Mouse (Mus musculus): ENCODE results near the gene Trim68. TPM values are rescaled to one million over a fixed set of nuclear protein-coding genes. Genes with fewer than 3 reads are reported as not detected.

Gene Trim68
- 4.2 and 6.8 TPM in 2 replicates for total RNA-seq (2014; rRNA removed)
- polyA plus RNA-seq (2015; fragmentation: Nextera tagmentation; extraction: Ambion mirVana): 2.2 and 4.0 TPM in 2 replicates

- H3K27ac ChIP-seq (ENCODE audit: low read depth, low read length): 0 out of 2 replicates have a peak within 1 kb of the TSS, but pooled peaks have one; percentile 50
- WGBS: 1% methylated on average over 40 of the region's 40 CpGs
- peak within 1 kb of the TSS; percentile 56 for H3K9ac ChIP-seq
- DNase-seq: peak; percentile 90
- TF ChIP-seq CTCF (IDR thresholded peaks at IDR 0.05; ENCODE audit: low read depth): no peak
- no peaks in the 10 kb centered on the region for H3K36me3 ChIP-seq (ENCODE audit: insufficient read depth)
- peak within 1 kb of the TSS; percentile 79 for H3K4me2 ChIP-seq (ENCODE audit: low read depth)
- ATAC-seq: peak; percentile 100
- H3K4me3 ChIP-seq (ENCODE audit: low read depth, low read length): peak within 1 kb of the TSS; percentile 60
- no peaks in the 10 kb centered on the region for H3K9me3 ChIP-seq (ENCODE audit: low read length)
- H3K27me3 ChIP-seq (ENCODE audit: insufficient read depth, low read length): no peaks in the 10 kb centered on the region
- no peaks in the 10 kb centered on the region; the same call in 1 of the 2 replicates for H3K4me1 ChIP-seq (ENCODE audit: insufficient read depth)
Measured at GRCm38 (mm10) chr7:102686944-102687501, at the start of gene Trim68. TSS of gene Trim68 (minus strand) at chr7:102687327.

- no peaks in the 10 kb centered on the region for H3K27me3 ChIP-seq (ENCODE audit: insufficient read depth, low read length)
- DNase-seq (no peak), ATAC-seq (no peak)
- no peak overlapping the region for H3K4me2 ChIP-seq (ENCODE audit: low read depth)
- no peaks in the 10 kb centered on the region for H3K4me1 ChIP-seq (ENCODE audit: insufficient read depth)
- no peak overlapping the region for H3K9ac ChIP-seq
- no peak overlapping the region for H3K4me3 ChIP-seq (ENCODE audit: low read depth, low read length)
- WGBS: 75% methylated on average over 1 of the region's 1 CpGs
- H3K36me3 ChIP-seq (ENCODE audit: insufficient read depth): no peaks in the 10 kb centered on the region
- no peak overlapping the region for H3K27ac ChIP-seq (ENCODE audit: low read depth, low read length)
- no peaks in the 10 kb centered on the region for H3K9me3 ChIP-seq (ENCODE audit: low read length)
- TF ChIP-seq CTCF (IDR thresholded peaks at IDR 0.05; ENCODE audit: low read depth): no peak
Measured at GRCm38 (mm10) chr7:102733793-102734192, 46.7 kb upstream of the Trim68 start.

DNA sequence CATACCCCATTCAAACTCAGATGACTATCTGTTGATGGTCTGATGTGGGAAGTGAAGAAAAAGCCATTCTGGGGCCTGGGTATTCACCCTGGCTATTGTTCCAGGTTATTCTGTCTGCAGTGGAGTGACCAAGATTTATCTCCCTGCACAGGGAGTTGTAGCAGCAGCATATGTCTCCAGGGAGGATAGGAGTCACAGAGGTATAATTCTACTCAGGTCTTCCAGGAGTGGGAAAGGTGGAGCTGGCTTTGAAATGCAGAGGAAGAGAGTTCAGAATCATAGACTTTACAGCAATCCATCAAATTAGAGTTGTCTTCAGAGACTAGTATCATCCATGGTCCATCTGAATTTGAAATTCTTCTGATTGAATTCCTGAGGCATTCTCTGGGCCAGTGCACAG is 40.3 kb upstream of the Trim68 start, which contains the start of gene Olfr559:
TSS of gene Olfr559 (minus strand) at position 101 of the 400 bp plus-strand sequence.
- DNase-seq (no peak), ATAC-seq (no peak)
- Histone ChIP-seq H3K27me3 (ENCODE audit: insufficient read depth, low read length) (no peaks in the 10 kb centered on the region), H3K4me3 (ENCODE audit: low read depth, low read length) (no peak within 1 kb of the TSS), H3K9me3 (ENCODE audit: low read length) (no peaks in the 10 kb centered on the region), H3K4me1 (ENCODE audit: insufficient read depth) (no peaks in the 10 kb centered on the region), H3K9ac (no peak within 1 kb of the TSS), H3K4me2 (ENCODE audit: low read depth) (no peak within 1 kb of the TSS), H3K27ac (ENCODE audit: low read depth, low read length) (no peak within 1 kb of the TSS), H3K36me3 (ENCODE audit: insufficient read depth) (no peaks in the 10 kb centered on the region)
- TF ChIP-seq CTCF (IDR thresholded peaks at IDR 0.05; ENCODE audit: low read depth): no peak

DNA sequence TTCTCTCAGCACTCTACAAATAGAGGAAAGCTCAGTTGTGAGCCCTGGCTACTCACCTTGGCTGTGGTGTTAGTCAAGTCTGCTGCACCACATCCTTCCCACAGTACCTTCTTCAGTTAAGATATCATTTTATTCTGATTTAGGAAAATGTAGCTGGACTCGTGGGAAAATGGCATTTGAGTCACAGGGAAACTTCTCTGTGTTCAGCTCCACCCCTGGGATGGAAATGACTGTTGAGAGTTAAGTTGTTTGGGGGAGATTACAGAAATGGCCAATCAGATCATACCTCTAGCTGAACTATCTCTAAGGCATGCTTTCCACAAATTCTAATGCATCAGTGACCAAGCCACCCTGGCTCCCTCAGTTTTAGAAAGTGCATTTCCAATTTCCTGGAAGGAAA is 31.8 kb upstream of the Trim68 start, which contains the start of gene Olfr33:
TSS of gene Olfr33 (minus strand) at position 101 of the 400 bp plus-strand sequence.
- no peak within 1 kb of the TSS for H3K4me3 ChIP-seq (ENCODE audit: low read depth, low read length)
- no peak within 1 kb of the TSS for H3K27ac ChIP-seq (ENCODE audit: low read depth, low read length)
- no peak within 1 kb of the TSS for H3K4me2 ChIP-seq (ENCODE audit: low read depth)
- no peak for TF ChIP-seq CTCF (IDR thresholded peaks at IDR 0.05; ENCODE audit: low read depth)
- 28% methylated on average over 1 of the region's 1 CpGs for WGBS
- H3K36me3 ChIP-seq (ENCODE audit: insufficient read depth): no peaks in the 10 kb centered on the region
- no peak within 1 kb of the TSS for H3K9ac ChIP-seq
- H3K27me3 ChIP-seq (ENCODE audit: insufficient read depth, low read length): no peaks in the 10 kb centered on the region
- no peak for ATAC-seq
- H3K9me3 ChIP-seq (ENCODE audit: low read length): no peaks in the 10 kb centered on the region
- no peaks in the 10 kb centered on the region for H3K4me1 ChIP-seq (ENCODE audit: insufficient read depth)
- no peak for DNase-seq

- Histone ChIP-seq H3K36me3 (ENCODE audit: insufficient read depth) (no peaks in the 10 kb centered on the region), H3K4me3 (ENCODE audit: low read depth, low read length) (no peak within 1 kb of the TSS), H3K9ac (no peak within 1 kb of the TSS), H3K4me1 (ENCODE audit: insufficient read depth) (no peaks in the 10 kb centered on the region), H3K27ac (ENCODE audit: low read depth, low read length) (no peak within 1 kb of the TSS), H3K27me3 (ENCODE audit: insufficient read depth, low read length) (no peaks in the 10 kb centered on the region), H3K4me2 (ENCODE audit: low read depth) (no peak within 1 kb of the TSS), H3K9me3 (ENCODE audit: low read length) (no peaks in the 10 kb centered on the region)
- no peak for ATAC-seq
- DNase-seq: no peak
- TF ChIP-seq CTCF (IDR thresholded peaks at IDR 0.05; ENCODE audit: low read depth): no peak
Measured at GRCm38 (mm10) chr7:102701915-102702314, 14.8 kb upstream of the Trim68 start, which contains the start of gene Olfr558. TSS of gene Olfr558 (plus strand) at chr7:102702215.

GRCm38 (mm10) chr7:102698461-102698860 is 11.3 kb upstream of the Trim68 start:
- DNase-seq (no peak), ATAC-seq (no peak)
- WGBS: 90% methylated on average over 7 of the region's 7 CpGs
- H3K27me3 ChIP-seq (ENCODE audit: insufficient read depth, low read length): no peaks in the 10 kb centered on the region
- H3K9me3 ChIP-seq (ENCODE audit: low read length): no peaks in the 10 kb centered on the region
- TF ChIP-seq CTCF (IDR thresholded peaks at IDR 0.05; ENCODE audit: low read depth): no peak
- no peaks in the 10 kb centered on the region for H3K4me1 ChIP-seq (ENCODE audit: insufficient read depth)
- H3K4me3 ChIP-seq (ENCODE audit: low read depth, low read length): no peak overlapping the region
- H3K4me2 ChIP-seq (ENCODE audit: low read depth): no peak overlapping the region
- no peak overlapping the region for H3K9ac ChIP-seq
- H3K27ac ChIP-seq (ENCODE audit: low read depth, low read length): no peak overlapping the region
- no peaks in the 10 kb centered on the region for H3K36me3 ChIP-seq (ENCODE audit: insufficient read depth)

DNA sequence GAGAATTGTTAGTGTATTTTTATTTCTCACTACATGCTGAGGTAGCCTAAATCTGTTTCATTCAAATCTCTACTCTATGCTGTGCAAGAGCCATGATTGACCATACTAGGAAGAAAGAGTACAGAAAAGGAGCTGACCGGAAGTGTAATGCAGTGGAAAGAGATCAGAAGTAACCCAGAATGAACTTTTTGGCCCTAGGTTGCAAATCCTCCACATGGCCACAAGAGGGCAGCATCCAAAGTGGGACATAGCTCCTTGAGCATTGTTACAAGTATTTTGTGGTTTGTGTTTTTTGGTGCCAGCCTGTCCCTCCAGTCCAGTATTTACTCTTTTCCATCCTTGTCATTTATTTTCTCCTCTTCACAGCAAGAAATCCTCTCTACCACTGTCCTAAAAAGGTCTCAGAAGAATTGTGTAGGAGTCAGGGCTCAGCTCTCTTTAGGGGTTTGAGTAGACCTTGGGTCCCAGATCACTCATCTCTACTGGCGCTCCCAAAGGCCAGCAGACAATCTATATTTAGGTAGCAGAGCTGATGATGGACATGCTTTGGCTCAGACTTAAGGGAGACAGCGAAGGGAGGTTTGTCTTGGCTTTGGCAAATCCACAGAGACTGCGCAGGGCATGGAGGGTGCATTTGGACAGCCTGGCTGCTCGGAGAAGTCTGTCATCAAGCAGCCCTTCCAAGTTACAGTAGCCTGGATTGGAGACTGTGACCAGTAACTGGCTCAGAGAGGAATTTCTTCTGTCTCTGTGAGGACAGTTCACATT is 8.4 kb upstream of the Trim68 start, which contains the start of gene Olfr557:
TSS of gene Olfr557 (plus strand) at position 553 of the 768 bp plus-strand sequence.
- DNase-seq (peak; percentile 55), ATAC-seq (no peak)
- H3K4me2 ChIP-seq (ENCODE audit: low read depth): no peak within 1 kb of the TSS
- no peak within 1 kb of the TSS for H3K9ac ChIP-seq
- peak; percentile 82 for TF ChIP-seq CTCF (IDR thresholded peaks at IDR 0.05; ENCODE audit: low read depth)
- no peak within 1 kb of the TSS for H3K4me3 ChIP-seq (ENCODE audit: low read depth, low read length)
- H3K36me3 ChIP-seq (ENCODE audit: insufficient read depth): no peaks in the 10 kb centered on the region
- H3K9me3 ChIP-seq (ENCODE audit: low read length): no peaks in the 10 kb centered on the region
- 81% methylated on average over 5 of the region's 5 CpGs for WGBS
- no peak within 1 kb of the TSS for H3K27ac ChIP-seq (ENCODE audit: low read depth, low read length)
- no peaks in the 10 kb centered on the region for H3K27me3 ChIP-seq (ENCODE audit: insufficient read depth, low read length)
- no peaks in the 10 kb centered on the region for H3K4me1 ChIP-seq (ENCODE audit: insufficient read depth)

All from forebrain, postnatal 0 days (tissue).